Mouse (Mus musculus): ENCODE measurements at regions not wholly inside any gene's neighbourhood (a gene's known extent, or its start where the extent isn't known, plus 50 kb on each side); places are given as distances from the start of the nearest gene placed in this dataset.

DNA sequence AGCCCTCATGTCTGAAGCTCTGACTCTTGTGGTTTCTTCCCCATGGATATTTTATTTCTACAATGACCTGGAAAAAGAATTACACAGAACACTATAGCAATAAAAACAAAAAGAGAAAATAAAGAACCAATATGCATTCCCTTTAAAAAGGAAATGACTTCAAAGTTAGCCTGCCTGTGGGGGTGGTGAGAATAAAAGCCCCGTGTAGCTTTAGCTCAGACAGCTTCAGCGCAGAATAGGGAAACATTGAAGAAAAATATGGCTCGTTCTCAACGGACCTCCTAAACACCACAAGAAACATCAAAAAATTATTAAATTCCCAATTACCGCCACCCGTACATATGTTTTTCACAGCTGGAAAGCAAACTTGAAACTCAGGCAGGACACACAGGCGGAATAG lies 198.7 kb downstream of the Pdcd6ip start:
- no peak overlapping the region for H3K9ac ChIP-seq (replicated peaks; ENCODE audit: low read depth, low read length)
- ATAC-seq (ENCODE audit: insufficient number of reproducible peaks, insufficient read depth, low FRiP score, low read depth): no peak
- H3K4me3 ChIP-seq (ENCODE audit: low read depth, low read length): no peak overlapping the region
- no peaks in the 10 kb centered on the region for H3K36me3 ChIP-seq (ENCODE audit: control insufficient read depth, insufficient read depth, low read length)
- H3K9me3 ChIP-seq (ENCODE audit: control insufficient read depth, low read depth, low read length): no peaks in the 10 kb centered on the region
- no peaks in the 10 kb centered on the region for H3K27me3 ChIP-seq (ENCODE audit: control insufficient read depth, insufficient read depth, low read length)
- WGBS: 92% methylated on average over 7 of the region's 7 CpGs
- no peak overlapping the region for H3K4me2 ChIP-seq (replicated peaks; ENCODE audit: low read depth, low read length)
- H3K27ac ChIP-seq (ENCODE audit: low read length): no peak overlapping the region
- no peaks in the 10 kb centered on the region for H3K4me1 ChIP-seq (ENCODE audit: control insufficient read depth, insufficient read depth, low read length)

DNA sequence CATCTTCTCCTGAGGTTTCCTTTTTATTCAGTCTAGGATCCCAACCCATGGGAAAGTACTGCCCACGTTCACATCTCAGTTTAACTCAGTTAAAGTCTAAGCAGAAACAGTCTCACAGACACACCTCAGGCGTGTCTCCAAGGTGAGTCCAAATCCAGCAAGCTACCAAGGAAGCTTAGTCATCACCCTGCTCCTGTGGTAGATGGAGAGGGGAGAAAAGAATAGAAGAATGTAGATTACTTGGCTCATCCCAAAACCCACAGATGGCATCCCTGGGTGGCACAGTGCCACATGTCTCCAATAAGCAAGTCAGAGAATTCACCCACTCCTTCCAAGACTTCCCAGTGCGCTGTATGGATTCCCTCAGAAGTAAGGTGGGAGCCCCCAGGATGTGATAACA lies 199.2 kb downstream of the Pdcd6ip start:
- Histone ChIP-seq H3K4me1 (ENCODE audit: control insufficient read depth, insufficient read depth, low read length) (no peaks in the 10 kb centered on the region), H3K9ac (replicated peaks; ENCODE audit: low read depth, low read length) (no peak overlapping the region), H3K4me2 (replicated peaks; ENCODE audit: low read depth, low read length) (no peak overlapping the region), H3K36me3 (ENCODE audit: control insufficient read depth, insufficient read depth, low read length) (no peaks in the 10 kb centered on the region), H3K9me3 (ENCODE audit: control insufficient read depth, low read depth, low read length) (no peaks in the 10 kb centered on the region), H3K4me3 (ENCODE audit: low read depth, low read length) (no peak overlapping the region), H3K27me3 (ENCODE audit: control insufficient read depth, insufficient read depth, low read length) (no peaks in the 10 kb centered on the region), H3K27ac (ENCODE audit: low read length) (no peak overlapping the region)
- ATAC-seq (ENCODE audit: insufficient number of reproducible peaks, insufficient read depth, low FRiP score, low read depth): no peak
- 86% methylated on average over 3 of the region's 3 CpGs for WGBS

DNA sequence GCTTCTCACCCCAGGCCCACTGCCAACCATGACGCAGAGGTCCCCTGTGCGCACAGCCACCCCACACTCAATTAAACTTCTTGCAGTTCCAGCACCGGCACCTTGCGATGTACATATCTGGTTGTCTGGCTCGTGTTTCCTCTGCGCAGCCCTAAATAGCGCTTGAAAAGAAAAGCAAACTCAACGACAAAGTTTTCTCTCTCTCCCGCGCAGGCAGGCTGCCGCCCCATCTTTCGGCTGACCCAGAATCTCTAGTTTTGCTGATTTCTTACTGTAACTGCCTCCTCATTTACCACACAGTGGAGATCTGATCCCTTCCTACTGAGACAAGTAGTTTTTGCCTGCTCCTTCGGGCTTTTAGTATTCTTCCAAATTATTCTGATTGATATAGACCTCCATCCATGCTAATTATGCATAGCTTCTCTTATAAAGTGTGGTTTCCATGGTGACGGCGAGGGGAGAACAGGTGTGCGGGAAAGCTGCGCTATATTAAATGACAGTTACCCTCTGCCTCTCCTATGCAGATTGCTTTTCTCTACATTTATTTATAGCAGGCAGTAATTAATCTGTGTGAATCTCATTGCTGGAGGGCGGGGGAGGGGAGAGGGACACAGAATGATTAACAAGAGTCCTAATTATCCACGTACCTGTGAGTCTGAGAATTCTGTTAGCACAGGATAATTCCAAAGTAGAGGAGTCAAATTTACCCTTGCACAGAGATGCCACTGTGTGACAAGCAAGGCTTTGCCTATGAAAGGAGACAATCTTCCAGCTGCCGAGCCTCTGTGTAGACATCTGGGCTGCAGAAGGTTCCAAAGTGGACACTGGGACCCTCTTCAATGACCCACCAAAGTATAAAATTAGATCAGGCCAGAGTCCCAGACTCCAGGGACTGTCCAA lies 200.2 kb downstream of the Pdcd6ip start:
- H3K9ac ChIP-seq (replicated peaks; ENCODE audit: low read depth, low read length): no peak overlapping the region
- no peak overlapping the region for H3K4me2 ChIP-seq (replicated peaks; ENCODE audit: low read depth, low read length)
- no peak for ATAC-seq (ENCODE audit: insufficient number of reproducible peaks, insufficient read depth, low FRiP score, low read depth)
- no peak overlapping the region for H3K27ac ChIP-seq (ENCODE audit: low read length)
- no peaks in the 10 kb centered on the region for H3K4me1 ChIP-seq (ENCODE audit: control insufficient read depth, insufficient read depth, low read length)
- WGBS: 82% methylated on average over 20 of the region's 20 CpGs
- H3K27me3 ChIP-seq (ENCODE audit: control insufficient read depth, insufficient read depth, low read length): no peaks in the 10 kb centered on the region
- no peak overlapping the region for H3K4me3 ChIP-seq (ENCODE audit: low read depth, low read length)
- no peaks in the 10 kb centered on the region for H3K9me3 ChIP-seq (ENCODE audit: control insufficient read depth, low read depth, low read length)
- H3K36me3 ChIP-seq (ENCODE audit: control insufficient read depth, insufficient read depth, low read length): no peaks in the 10 kb centered on the region

DNA sequence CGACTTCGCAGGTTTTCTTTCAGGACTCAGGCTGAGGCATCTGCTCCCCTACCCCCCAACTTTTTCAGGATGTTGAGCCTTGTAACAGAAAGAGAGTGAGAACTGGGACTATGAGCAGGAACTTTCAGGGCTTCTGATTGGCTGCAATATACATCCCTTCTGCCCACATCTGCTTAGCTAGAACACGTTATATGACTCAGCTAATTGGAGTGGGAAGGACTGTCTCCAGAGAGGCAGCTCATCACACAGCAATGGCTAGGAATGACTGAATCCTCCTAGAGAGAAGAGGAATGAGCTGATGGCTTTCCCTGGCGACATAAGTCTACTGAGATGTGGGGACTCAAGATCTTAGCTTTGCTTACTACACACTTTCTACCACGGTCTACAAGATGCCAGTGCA lies 208.8 kb downstream of the Pdcd6ip start:
- no peaks in the 10 kb centered on the region for H3K36me3 ChIP-seq (ENCODE audit: control insufficient read depth, insufficient read depth, low read length)
- no peaks in the 10 kb centered on the region for H3K9me3 ChIP-seq (ENCODE audit: control insufficient read depth, low read depth, low read length)
- H3K4me3 ChIP-seq (ENCODE audit: low read depth, low read length): no peak overlapping the region
- no peaks in the 10 kb centered on the region for H3K4me1 ChIP-seq (ENCODE audit: control insufficient read depth, insufficient read depth, low read length)
- H3K9ac ChIP-seq (replicated peaks; ENCODE audit: low read depth, low read length): no peak overlapping the region
- 79% methylated on average over 5 of the region's 5 CpGs for WGBS
- no peaks in the 10 kb centered on the region for H3K27me3 ChIP-seq (ENCODE audit: control insufficient read depth, insufficient read depth, low read length)
- no peak for ATAC-seq (ENCODE audit: insufficient number of reproducible peaks, insufficient read depth, low FRiP score, low read depth)
- no peak overlapping the region for H3K27ac ChIP-seq (ENCODE audit: low read length)
- H3K4me2 ChIP-seq (replicated peaks; ENCODE audit: low read depth, low read length): no peak overlapping the region

DNA sequence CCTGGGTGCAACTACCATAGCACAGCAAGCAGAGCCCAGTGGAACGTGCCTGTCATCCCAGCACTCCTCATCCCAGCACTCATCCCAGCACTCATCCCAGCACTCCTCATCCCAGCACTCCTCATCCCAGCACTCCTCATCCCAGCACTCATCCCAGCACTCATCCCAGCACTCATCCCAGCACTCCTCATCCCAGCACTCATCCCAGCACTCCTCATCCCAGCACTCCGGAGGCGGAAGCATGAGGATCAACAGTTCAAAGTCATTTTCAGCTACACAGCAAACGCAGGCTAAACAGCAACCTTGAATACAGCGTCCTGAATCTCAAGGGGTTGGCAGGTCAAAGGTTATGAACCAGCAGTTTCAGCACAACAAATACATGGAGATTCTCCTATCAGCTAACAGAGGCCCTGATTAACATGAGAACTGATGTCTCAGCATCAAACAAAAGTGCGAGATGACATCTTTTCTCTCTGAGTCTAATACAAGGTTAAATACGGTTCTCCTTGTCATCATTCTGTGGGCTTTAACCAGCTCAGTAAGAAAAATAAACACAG lies 211.8 kb downstream of the Pdcd6ip start:
- Histone ChIP-seq H3K4me2 (replicated peaks; ENCODE audit: low read depth, low read length) (no peak overlapping the region), H3K4me1 (ENCODE audit: control insufficient read depth, insufficient read depth, low read length) (no peaks in the 10 kb centered on the region), H3K9me3 (ENCODE audit: control insufficient read depth, low read depth, low read length) (no peaks in the 10 kb centered on the region), H3K27me3 (ENCODE audit: control insufficient read depth, insufficient read depth, low read length) (no peaks in the 10 kb centered on the region), H3K4me3 (ENCODE audit: low read depth, low read length) (no peak overlapping the region), H3K27ac (ENCODE audit: low read length) (no peak overlapping the region), H3K9ac (replicated peaks; ENCODE audit: low read depth, low read length) (no peak overlapping the region), H3K36me3 (ENCODE audit: control insufficient read depth, insufficient read depth, low read length) (no peaks in the 10 kb centered on the region)
- no peak for ATAC-seq (ENCODE audit: insufficient number of reproducible peaks, insufficient read depth, low FRiP score, low read depth)
- WGBS: 49% methylated on average over 7 of the region's 7 CpGs

DNA sequence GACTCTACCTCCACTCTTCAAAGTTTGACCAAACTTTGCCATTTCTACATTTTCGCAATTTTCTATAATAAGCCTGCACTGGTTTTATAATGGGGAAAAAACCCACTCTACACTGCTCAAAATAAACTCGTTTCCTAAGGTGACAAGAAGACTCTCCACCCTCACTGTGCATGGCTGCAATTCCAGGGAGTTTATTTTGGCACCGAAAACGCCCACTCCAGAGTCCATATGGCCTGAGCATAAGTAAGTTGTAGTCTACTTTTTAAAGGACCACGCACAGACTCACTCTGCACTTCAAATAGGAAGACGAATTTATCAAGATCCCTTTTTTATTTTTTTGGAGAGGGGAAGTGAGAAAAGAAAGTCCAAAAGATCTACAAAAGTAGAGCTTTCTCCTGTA lies 219.4 kb downstream of the Pdcd6ip start:
- no peak for ATAC-seq (ENCODE audit: insufficient number of reproducible peaks, insufficient read depth, low FRiP score, low read depth)
- Histone ChIP-seq H3K36me3 (ENCODE audit: control insufficient read depth, insufficient read depth, low read length) (no peaks in the 10 kb centered on the region), H3K27me3 (ENCODE audit: control insufficient read depth, insufficient read depth, low read length) (no peaks in the 10 kb centered on the region), H3K4me2 (replicated peaks; ENCODE audit: low read depth, low read length) (no peak overlapping the region), H3K9ac (replicated peaks; ENCODE audit: low read depth, low read length) (no peak overlapping the region), H3K4me3 (ENCODE audit: low read depth, low read length) (no peak overlapping the region), H3K4me1 (ENCODE audit: control insufficient read depth, insufficient read depth, low read length) (no peaks in the 10 kb centered on the region), H3K27ac (ENCODE audit: low read length) (no peak overlapping the region), H3K9me3 (ENCODE audit: control insufficient read depth, low read depth, low read length) (no peaks in the 10 kb centered on the region)
- 80% methylated on average over 6 of the region's 6 CpGs for WGBS

DNA sequence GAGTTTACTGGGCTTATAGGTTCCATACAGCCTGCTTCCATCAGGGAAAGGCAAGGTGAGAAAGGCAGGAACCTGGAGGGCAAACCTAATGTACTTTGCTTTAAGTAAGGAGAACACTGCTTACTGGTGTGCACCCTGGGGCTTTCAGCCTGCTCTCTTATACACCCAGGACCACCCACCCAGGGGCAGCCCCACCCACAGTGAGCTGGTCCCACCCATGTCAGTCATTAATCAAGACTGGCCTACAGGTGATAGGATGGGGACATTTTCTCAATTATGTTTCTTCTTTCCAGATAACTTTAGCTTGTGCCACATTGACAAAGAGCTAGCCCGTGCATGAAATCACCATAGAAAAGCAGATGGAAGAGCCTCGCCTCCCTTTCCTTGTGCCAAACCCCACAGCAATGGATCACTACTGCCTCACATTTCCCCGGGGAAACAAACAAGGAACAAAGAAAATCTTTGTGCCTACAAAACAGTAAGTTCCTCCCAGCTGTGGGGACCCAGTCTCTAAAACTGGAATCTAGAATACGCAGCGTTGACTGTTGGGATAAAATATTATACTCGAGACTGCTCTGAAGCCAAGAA lies 221.5 kb downstream of the Pdcd6ip start:
- ATAC-seq (ENCODE audit: insufficient number of reproducible peaks, insufficient read depth, low FRiP score, low read depth): no peak
- Histone ChIP-seq H3K4me1 (ENCODE audit: control insufficient read depth, insufficient read depth, low read length) (no peaks in the 10 kb centered on the region), H3K4me3 (ENCODE audit: low read depth, low read length) (no peak overlapping the region), H3K4me2 (replicated peaks; ENCODE audit: low read depth, low read length) (no peak overlapping the region), H3K9ac (replicated peaks; ENCODE audit: low read depth, low read length) (no peak overlapping the region), H3K9me3 (ENCODE audit: control insufficient read depth, low read depth, low read length) (no peaks in the 10 kb centered on the region), H3K27ac (ENCODE audit: low read length) (no peak overlapping the region), H3K27me3 (ENCODE audit: control insufficient read depth, insufficient read depth, low read length) (no peaks in the 10 kb centered on the region), H3K36me3 (ENCODE audit: control insufficient read depth, insufficient read depth, low read length) (no peaks in the 10 kb centered on the region)
- WGBS: 77% methylated on average over 6 of the region's 6 CpGs

DNA sequence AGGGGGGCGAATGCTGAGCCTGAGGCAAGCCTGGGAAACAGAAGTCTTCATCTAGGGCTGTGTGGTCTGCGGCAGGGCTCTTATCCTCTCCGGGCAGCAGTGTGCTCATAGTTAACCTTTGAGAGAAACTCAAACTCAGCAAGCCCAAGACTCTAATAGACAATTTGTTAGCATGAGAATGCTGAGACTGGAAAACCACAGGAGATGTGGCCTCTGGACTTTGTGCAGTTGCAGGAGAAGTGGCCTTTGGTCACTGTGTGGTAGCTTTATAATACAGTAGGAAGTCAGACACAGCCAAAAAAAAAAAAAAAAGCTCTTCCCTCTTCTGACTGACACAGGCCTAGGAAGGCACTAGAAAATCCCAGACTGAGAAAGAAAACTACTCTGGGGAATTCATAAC lies 228.2 kb downstream of the Pdcd6ip start:
- 89% methylated on average over 3 of the region's 3 CpGs for WGBS
- no peak overlapping the region for H3K4me2 ChIP-seq (replicated peaks; ENCODE audit: low read depth, low read length)
- no peaks in the 10 kb centered on the region for H3K27me3 ChIP-seq (ENCODE audit: control insufficient read depth, insufficient read depth, low read length)
- no peaks in the 10 kb centered on the region for H3K4me1 ChIP-seq (ENCODE audit: control insufficient read depth, insufficient read depth, low read length)
- no peaks in the 10 kb centered on the region for H3K36me3 ChIP-seq (ENCODE audit: control insufficient read depth, insufficient read depth, low read length)
- H3K27ac ChIP-seq (ENCODE audit: low read length): no peak overlapping the region
- no peaks in the 10 kb centered on the region for H3K9me3 ChIP-seq (ENCODE audit: control insufficient read depth, low read depth, low read length)
- H3K9ac ChIP-seq (replicated peaks; ENCODE audit: low read depth, low read length): no peak overlapping the region
- no peak overlapping the region for H3K4me3 ChIP-seq (ENCODE audit: low read depth, low read length)
- no peak for ATAC-seq (ENCODE audit: insufficient number of reproducible peaks, insufficient read depth, low FRiP score, low read depth)
